Mouse (Mus musculus): ENCODE measurements around the gene Zfp110. TPM values are rescaled to one million over a fixed set of nuclear protein-coding genes. Genes with fewer than 3 reads are reported as not detected.
"Not testable (repeated sequence)": the region's sequence is repeated elsewhere in the genome, so short reads cannot be mapped to it uniquely, and the experiment has no call there.

The Zfp110 gene
- polyA plus RNA-seq, 1 experiment from 2014 or later: 36.0 TPM

- no peak overlapping the region for H3K9ac ChIP-seq (ENCODE audit: low read length)
- ATAC-seq (ENCODE audit: insufficient read depth, low FRiP score): no peak
- H3K4me2 ChIP-seq (ENCODE audit: low read depth, low read length): no peak overlapping the region
- H3K27ac ChIP-seq (ENCODE audit: low read length): no peak overlapping the region
- H3K9me3 ChIP-seq (replicated peaks; ENCODE audit: control insufficient read depth, low read length): peaks cover 26% of the 10 kb centered on the region
- no peaks in the 10 kb centered on the region for H3K27me3 ChIP-seq (ENCODE audit: control insufficient read depth, insufficient read depth, low read length)
- H3K4me3 ChIP-seq (replicated peaks; ENCODE audit: low read length): no peak overlapping the region
- peaks cover 45% of the 10 kb centered on the region for H3K36me3 ChIP-seq (ENCODE audit: control insufficient read depth, insufficient read depth, low read length)
- peaks cover 3% of the 10 kb centered on the region; the same call in 1 of the 2 replicates for H3K4me1 ChIP-seq (ENCODE audit: control insufficient read depth, insufficient read depth, low read length)
- 97% methylated on average over 8 of the region's 8 CpGs for WGBS
Measured at GRCm38 (mm10) chr7:12815566-12815965, 19.0 kb upstream of the Zfp110 start.

DNA sequence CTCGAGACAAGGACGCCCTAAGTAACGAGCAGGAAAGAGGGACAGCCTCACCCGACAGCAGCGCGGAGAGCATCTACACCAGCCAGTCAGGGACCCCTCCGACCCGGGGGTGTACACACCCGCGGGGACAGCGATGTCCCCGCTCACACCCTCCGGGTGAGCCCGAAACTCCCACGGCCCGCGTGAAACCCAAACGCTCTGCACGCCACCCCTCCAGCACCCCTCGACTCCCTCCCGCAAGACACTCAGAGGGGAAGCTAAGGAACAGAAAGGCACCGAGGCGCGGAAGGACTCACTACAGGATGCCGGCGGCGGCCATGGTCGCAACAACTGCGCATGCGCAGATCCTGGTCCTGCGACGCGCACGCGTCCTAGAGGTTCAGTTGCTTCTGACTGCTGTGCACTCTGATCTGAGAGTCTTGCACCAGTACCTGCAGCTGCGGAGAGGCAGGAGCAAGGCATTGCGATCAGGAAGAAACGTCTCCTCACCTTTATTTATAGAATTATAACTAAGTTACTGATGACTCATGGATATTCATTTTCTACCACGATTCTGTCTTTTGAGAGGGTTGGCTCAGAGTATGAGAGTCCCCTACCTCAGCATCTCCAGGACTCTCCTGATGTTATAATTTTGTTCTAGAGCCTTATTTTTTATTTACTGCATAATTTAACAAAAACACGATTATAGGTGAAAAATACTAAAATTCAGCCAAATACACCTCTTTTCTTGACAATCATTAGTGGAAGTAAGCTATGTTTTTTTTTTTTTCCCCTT is 15.9 kb upstream of the Zfp110 start, which contains the start of gene Zfp329:
Gene Zfp329, minus strand, starts transcription at position 338 of the 775 bp plus-strand sequence.
- H3K4me3 ChIP-seq (replicated peaks; ENCODE audit: low read length): peak within 1 kb of the TSS; percentile 87
- H3K9me3 ChIP-seq (replicated peaks; ENCODE audit: control insufficient read depth, low read length): peaks cover 16% of the 10 kb centered on the region
- H3K4me1 ChIP-seq (ENCODE audit: control insufficient read depth, insufficient read depth, low read length): peaks cover 3% of the 10 kb centered on the region; the same call in 1 of the 2 replicates
- under 1% methylated on average over 40 of the region's 40 CpGs for WGBS
- peak within 1 kb of the TSS; percentile 93 for H3K9ac ChIP-seq (ENCODE audit: low read length)
- no peaks in the 10 kb centered on the region for H3K27me3 ChIP-seq (ENCODE audit: control insufficient read depth, insufficient read depth, low read length)
- H3K36me3 ChIP-seq (ENCODE audit: control insufficient read depth, insufficient read depth, low read length): peaks cover 19% of the 10 kb centered on the region
- ATAC-seq (ENCODE audit: insufficient read depth, low FRiP score): peak; percentile 93; the same call in 1 of the 2 replicates
- peak within 1 kb of the TSS; percentile 87 for H3K4me2 ChIP-seq (ENCODE audit: low read depth, low read length)
- H3K27ac ChIP-seq (ENCODE audit: low read length): peak within 1 kb of the TSS; percentile 82

DNA sequence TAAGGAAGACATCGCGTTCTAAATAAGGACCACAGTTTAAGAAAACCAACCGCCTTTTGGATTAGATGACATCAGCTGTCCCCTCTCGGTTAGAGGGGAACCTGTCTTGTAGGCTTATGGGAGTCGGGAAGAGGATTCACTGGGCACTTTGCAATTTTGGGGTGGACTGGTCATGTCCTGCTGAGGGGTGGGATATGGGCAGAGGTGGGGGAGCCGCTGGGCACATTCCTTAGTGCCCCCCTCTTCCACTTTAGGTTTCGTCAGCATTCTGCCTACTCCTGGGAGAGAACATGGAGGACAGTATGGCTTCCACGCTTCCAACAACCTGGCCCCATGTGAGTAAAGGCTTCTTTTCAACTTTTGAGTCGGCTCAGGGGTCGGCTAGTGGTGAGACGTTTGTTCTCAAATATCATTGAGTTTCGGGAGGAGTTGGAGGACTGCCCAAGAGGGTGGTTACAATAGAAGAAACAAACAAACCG is 671 bp downstream of the Zfp110 start:
- Histone ChIP-seq H3K9me3 (replicated peaks; ENCODE audit: control insufficient read depth, low read length) (peaks cover 37% of the 10 kb centered on the region), H3K36me3 (ENCODE audit: control insufficient read depth, insufficient read depth, low read length) (peaks cover 41% of the 10 kb centered on the region), H3K9ac (ENCODE audit: low read length) (peak overlapping the region; percentile 82), H3K4me3 (replicated peaks; ENCODE audit: low read length) (peak overlapping the region; percentile 75), H3K4me1 (ENCODE audit: control insufficient read depth, insufficient read depth, low read length) (no peaks in the 10 kb centered on the region), H3K4me2 (ENCODE audit: low read depth, low read length) (peak overlapping the region; percentile 70), H3K27me3 (ENCODE audit: control insufficient read depth, insufficient read depth, low read length) (no peaks in the 10 kb centered on the region), H3K27ac (ENCODE audit: low read length) (peak overlapping the region; percentile 83; the same call in 1 of the 2 replicates)
- peak; percentile 15; the same call in 1 of the 2 replicates for ATAC-seq (ENCODE audit: insufficient read depth, low FRiP score)
- WGBS: 30% methylated on average over 13 of the region's 13 CpGs

DNA sequence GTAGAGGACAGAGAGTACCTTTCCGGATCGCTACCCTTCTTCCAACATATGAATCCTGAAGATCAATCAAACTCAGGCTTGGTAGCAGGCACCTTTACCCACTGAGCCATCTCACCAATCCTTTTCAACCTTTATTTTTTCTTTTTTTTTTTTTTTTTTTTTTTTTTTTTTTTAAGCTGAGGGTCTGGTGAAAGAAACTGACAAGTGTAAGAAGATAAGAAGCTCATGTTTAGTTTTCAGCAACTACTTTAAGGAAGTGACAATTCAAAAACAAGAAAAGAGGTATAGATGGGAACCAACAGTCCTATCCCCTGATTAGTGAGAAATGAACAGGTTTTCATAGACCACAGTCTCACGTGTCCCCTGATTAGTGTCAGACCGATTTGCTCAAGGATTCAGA is 1.2 kb downstream of the Zfp110 start:
- peaks cover 40% of the 10 kb centered on the region for H3K9me3 ChIP-seq (replicated peaks; ENCODE audit: control insufficient read depth, low read length)
- H3K27me3 ChIP-seq (ENCODE audit: control insufficient read depth, insufficient read depth, low read length): no peaks in the 10 kb centered on the region
- H3K4me2 ChIP-seq (ENCODE audit: low read depth, low read length): peak overlapping the region; percentile 70
- 93% methylated on average over 4 of the region's 4 CpGs for WGBS
- H3K9ac ChIP-seq (ENCODE audit: low read length): no peak overlapping the region
- no peak overlapping the region for H3K27ac ChIP-seq (ENCODE audit: low read length)
- ATAC-seq (ENCODE audit: insufficient read depth, low FRiP score): no peak
- peaks cover 46% of the 10 kb centered on the region for H3K36me3 ChIP-seq (ENCODE audit: control insufficient read depth, insufficient read depth, low read length)
- H3K4me3 ChIP-seq (replicated peaks; ENCODE audit: low read length): peak overlapping the region; percentile 75
- H3K4me1 ChIP-seq (ENCODE audit: control insufficient read depth, insufficient read depth, low read length): no peaks in the 10 kb centered on the region

DNA sequence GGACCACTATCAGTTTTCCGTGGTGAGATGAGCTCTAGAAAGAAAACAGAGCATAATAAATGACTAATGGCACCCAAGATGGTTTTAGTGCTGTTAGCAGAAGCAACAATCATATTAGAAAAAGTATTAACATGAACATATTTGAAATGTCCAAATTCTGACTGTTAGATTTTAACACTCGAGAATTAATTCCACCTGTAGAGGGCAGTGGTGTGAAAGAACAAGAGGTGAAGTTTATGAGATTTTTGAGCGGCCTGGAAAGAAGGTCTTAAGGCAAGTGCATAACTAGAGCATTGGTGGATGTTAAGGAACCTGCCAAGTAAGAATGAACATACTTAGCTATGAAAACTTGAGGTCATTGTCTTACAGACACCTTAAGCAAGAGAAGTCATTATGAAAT is 39.7 kb downstream of the Zfp110 start:
- Histone ChIP-seq H3K4me2 (ENCODE audit: low read depth, low read length) (no peak overlapping the region), H3K9me3 (replicated peaks; ENCODE audit: control insufficient read depth, low read length) (no peaks in the 10 kb centered on the region), H3K36me3 (ENCODE audit: control insufficient read depth, insufficient read depth, low read length) (no peaks in the 10 kb centered on the region), H3K4me1 (ENCODE audit: control insufficient read depth, insufficient read depth, low read length) (no peaks in the 10 kb centered on the region), H3K27me3 (ENCODE audit: control insufficient read depth, insufficient read depth, low read length) (no peaks in the 10 kb centered on the region), H3K9ac (ENCODE audit: low read length) (no peak overlapping the region), H3K4me3 (replicated peaks; ENCODE audit: low read length) (no peak overlapping the region), H3K27ac (ENCODE audit: low read length) (no peak overlapping the region)
- ATAC-seq (ENCODE audit: insufficient read depth, low FRiP score): no peak
- 21% methylated on average over 3 of the region's 3 CpGs for WGBS

- H3K4me1 ChIP-seq (ENCODE audit: control insufficient read depth, insufficient read depth, low read length): 0 out of 2 replicates have a peak, but pooled peaks cover 6% of the 10 kb centered on the region
- no peak overlapping the region for H3K9ac ChIP-seq (ENCODE audit: low read length)
- no peak for ATAC-seq (ENCODE audit: insufficient read depth, low FRiP score)
Measured at GRCm38 (mm10) chr7:12880036-12880435, 45.5 kb downstream of the Zfp110 start.

GRCm38 (mm10) chr7:12880497-12880896 is 45.9 kb downstream of the Zfp110 start:
- H3K27ac ChIP-seq (ENCODE audit: low read length); ATAC-seq (ENCODE audit: insufficient read depth, low FRiP score); H3K9me3 ChIP-seq (replicated peaks; ENCODE audit: control insufficient read depth, low read length); H3K36me3 ChIP-seq (ENCODE audit: control insufficient read depth, insufficient read depth, low read length); H3K4me1 ChIP-seq (ENCODE audit: control insufficient read depth, insufficient read depth, low read length); H3K27me3 ChIP-seq (ENCODE audit: control insufficient read depth, insufficient read depth, low read length): not testable (repeated sequence)
- peak overlapping the region; percentile 84 for H3K9ac ChIP-seq (ENCODE audit: low read length)
- WGBS: 48% methylated on average over 8 of the region's 8 CpGs
- H3K4me2 ChIP-seq (ENCODE audit: low read depth, low read length): peak overlapping the region; percentile 72
- H3K4me3 ChIP-seq (replicated peaks; ENCODE audit: low read length): peak overlapping the region; percentile 75

More at GRCm38 (mm10) chr7:12880036-12880435, 45.5 kb downstream of the Zfp110 start:
- Histone ChIP-seq H3K36me3 (ENCODE audit: control insufficient read depth, insufficient read depth, low read length) (peaks cover 4% of the 10 kb centered on the region; the same call in 1 of the 2 replicates), H3K9me3 (replicated peaks; ENCODE audit: control insufficient read depth, low read length) (no peaks in the 10 kb centered on the region), H3K27ac (ENCODE audit: low read length) (no peak overlapping the region), H3K27me3 (ENCODE audit: control insufficient read depth, insufficient read depth, low read length) (no peaks in the 10 kb centered on the region), H3K4me2 (ENCODE audit: low read depth, low read length) (no peak overlapping the region), H3K4me3 (replicated peaks; ENCODE audit: low read length) (no peak overlapping the region)

GRCm38 (mm10) chr7:12880911-12881660 is 46.5 kb downstream of the Zfp110 start, which contains the start of gene Zfp128:
Gene Zfp128 (plus strand): TSS chr7:12881177.
- Histone ChIP-seq H3K36me3 (ENCODE audit: control insufficient read depth, insufficient read depth, low read length) (peaks cover 9% of the 10 kb centered on the region), H3K4me2 (ENCODE audit: low read depth, low read length) (peak within 1 kb of the TSS; percentile 72), H3K4me1 (ENCODE audit: control insufficient read depth, insufficient read depth, low read length) (0 out of 2 replicates have a peak, but pooled peaks cover 6% of the 10 kb centered on the region), H3K27ac (ENCODE audit: low read length) (no peak within 1 kb of the TSS), H3K27me3 (ENCODE audit: control insufficient read depth, insufficient read depth, low read length) (no peaks in the 10 kb centered on the region), H3K9me3 (replicated peaks; ENCODE audit: control insufficient read depth, low read length) (no peaks in the 10 kb centered on the region), H3K9ac (ENCODE audit: low read length) (peak within 1 kb of the TSS; percentile 84), H3K4me3 (replicated peaks; ENCODE audit: low read length) (peak within 1 kb of the TSS; percentile 75)
- peak; percentile 100 for ATAC-seq (ENCODE audit: insufficient read depth, low FRiP score)
- under 1% methylated on average over 35 of the region's 35 CpGs for WGBS

All from stomach, embryonic 16.5 days (tissue).